Mouse (Mus musculus): ENCODE measurements at regions not wholly inside any gene's neighbourhood (a gene's known extent, or its start where the extent isn't known, plus 50 kb on each side); places are given as distances from the start of the nearest gene placed in this dataset.

DNA sequence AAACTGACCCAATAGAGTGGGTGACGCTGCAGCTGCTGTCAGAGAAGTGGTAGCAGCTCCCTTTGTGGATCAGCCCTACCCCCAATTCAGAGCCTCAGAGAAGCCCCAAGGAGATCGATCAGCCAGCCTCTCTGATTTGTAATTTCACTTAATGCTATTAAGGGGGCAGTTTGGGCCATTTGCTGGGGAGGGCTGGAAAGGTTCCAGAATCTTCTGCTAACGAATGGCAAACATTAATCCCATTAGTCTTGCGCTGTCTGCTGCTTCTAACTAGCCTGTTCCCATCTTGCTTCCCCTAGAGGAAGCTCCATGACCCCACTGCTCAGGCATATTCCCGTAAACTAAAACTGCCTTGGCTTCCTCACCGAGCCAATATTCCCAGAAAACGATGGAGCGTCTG lies 59.9 kb upstream of the Lrrn2 start:
- no peak for DNase-seq (ENCODE audit: extremely low spot score in 1 of 2, low spot score in 1 of 2)

DNA sequence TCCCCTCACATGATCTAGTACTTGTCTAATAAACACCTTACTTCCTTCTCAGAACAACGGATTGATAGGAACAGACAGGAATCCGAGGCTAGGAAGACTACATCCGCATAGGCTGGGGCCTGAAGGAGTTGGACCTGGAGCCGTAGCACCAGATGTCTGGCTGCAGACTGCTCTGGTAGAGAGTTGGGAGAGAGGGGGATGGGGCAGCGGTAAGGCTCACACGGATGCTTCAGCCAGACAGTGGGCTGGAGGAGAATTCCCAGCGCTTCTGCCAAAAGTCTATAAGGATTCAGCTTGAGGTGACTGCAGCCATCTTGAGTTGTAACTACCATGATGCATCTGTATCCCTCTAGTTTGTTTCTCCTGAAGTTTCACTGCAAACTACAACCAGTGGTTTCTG lies 61.8 kb upstream of the Lrrn2 start:
- DNase-seq (ENCODE audit: extremely low spot score in 1 of 2, low spot score in 1 of 2): peak in 1 of 2 experiments; percentile 42

DNA sequence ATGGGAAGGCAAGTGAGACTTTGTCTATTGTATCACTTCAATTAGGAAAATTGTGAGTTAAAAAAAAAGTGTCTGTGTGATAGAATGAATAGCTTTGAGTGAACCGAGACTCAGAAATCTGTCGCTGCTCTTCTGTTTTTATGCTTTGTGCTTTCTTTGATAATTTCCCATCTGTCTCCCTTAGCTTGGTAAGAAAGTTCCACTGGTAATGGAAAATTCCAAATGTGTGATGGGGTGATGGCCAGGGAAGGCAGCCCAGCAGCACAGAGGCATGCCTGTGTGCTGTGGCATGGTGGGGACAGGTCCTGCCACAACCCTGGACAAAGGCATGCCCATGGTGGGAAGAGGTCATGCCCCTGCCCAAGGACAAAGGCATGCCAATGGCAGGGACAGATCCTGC lies 62.7 kb upstream of the Lrrn2 start:
- DNase-seq (ENCODE audit: extremely low spot score in 1 of 2, low spot score in 1 of 2): peak in 1 of 2 experiments; percentile 32

DNA sequence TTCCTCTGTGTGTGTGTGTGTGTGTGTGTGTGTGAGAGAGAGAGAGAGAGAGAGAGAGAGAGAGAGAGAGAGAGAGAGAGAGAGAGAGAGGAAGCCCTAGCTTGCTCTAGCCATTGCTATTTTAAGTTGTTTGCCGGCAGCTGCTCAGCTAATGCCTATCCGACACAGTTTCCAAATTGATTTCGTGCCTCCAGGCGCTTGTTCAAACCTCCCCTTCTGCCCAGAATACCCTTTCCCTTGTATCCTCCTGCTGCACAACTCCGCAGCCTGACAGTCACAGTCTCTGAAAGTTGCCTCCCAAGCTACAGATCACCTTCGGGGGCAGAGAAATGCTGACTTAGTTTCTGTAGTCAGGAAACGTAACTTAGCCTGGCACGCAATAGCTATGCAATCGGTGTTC lies 63.9 kb upstream of the Nfasc start:
- no peak for DNase-seq (ENCODE audit: extremely low spot score in 1 of 2, low spot score in 1 of 2)

DNA sequence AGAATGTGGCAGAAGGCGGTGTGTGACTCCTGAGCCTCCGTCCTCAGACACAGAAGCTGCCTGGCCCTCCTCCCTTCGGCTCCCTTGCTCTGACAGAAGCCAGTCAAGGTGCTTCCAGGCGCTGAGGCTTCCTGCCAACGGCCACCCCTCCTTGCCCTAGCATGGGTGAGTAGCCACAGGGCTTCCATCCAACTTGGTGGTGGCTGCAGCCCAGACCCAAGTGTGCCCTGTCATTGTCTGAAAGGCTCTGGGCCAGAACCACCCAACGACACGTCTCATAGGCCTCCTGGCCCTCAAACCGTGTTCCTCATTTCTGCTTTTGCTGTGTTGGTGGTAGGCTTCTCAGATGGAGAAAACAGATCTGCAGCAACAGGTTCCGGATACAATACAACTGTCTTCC lies 62.2 kb upstream of the Nfasc start:
- DNase-seq (ENCODE audit: extremely low spot score in 1 of 2, low spot score in 1 of 2): no peak

DNA sequence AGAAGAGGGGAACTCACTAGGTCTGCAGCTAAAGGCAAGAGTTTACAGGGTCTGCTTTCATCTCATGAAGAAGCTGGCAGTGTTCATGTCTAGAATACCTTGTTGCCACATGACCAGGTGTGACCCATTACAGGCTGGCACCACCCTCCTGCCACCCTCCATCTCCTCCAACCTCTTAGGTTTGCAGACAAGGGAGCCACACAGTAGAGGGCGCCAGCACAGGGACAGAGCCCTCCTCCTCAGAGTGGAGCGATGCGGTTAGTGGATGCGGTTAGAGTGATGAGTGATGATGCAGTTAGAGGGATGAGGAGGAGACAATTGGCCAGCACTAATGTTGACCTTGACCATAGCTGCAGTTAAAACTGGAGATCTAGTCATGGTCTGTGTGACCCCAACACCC lies 60.8 kb upstream of the Nfasc start:
- peak in 1 of 2 experiments; percentile 58 for DNase-seq (ENCODE audit: extremely low spot score in 1 of 2, low spot score in 1 of 2)

DNA sequence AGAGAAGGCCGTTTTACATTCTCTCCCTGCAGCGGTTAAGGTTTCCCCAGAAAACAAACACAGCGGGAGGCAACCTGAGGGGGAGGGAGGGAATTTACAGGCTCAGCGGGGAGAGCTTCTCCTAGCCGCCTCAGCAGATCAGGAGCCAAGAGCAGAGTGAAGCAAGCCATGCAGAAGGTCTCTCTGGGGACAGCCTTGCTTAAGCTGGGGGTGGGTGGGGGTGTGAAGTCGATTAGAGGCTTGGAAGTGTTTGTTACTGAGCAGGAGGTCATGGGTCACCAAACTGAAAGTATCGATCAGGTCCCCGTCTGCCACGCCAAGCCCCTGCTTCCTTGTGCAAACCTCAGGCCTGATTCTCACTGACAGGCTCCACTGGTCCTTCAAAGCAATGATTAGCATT lies 58.7 kb upstream of the Nfasc start:
- DNase-seq (ENCODE audit: extremely low spot score in 1 of 2, low spot score in 1 of 2): no peak

DNA sequence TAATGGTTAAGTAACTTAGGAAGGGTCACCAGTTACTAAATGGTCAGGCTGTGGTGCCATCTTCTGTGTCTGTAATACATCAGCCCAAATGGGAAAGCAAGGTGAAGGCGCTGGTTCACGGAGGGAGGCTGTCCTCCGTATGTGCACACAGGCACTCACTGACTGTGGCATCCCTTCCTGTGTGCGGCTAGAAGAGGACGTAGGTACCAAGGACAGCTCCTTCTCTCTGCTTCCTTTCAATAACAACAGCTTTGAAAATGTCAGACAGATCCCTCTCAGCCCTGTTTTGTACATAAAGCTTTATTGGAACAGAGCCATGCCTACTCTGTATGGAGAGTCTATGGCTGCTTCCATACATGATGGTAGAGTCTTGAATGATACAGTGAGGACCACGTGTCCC lies 57.7 kb upstream of the Nfasc start:
- DNase-seq (ENCODE audit: extremely low spot score in 1 of 2, low spot score in 1 of 2): no peak

DNA sequence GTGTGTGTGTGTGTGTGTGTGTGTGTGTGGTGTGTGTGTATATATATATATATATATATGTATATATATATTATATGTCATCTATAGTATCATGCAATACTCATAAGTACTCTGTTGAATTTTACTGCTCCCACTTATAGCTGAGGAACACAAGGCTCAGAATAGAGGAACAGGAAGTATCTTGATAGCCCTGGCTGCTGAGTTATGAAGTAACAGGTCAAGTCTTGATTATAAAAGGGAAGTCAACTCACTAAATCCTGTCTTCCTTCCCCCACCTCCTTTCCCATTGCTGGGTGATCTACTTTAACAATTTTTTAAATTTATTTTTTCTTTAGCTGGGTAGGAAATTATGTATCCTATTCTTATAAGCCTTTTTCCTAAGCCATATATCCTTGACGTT lies 52.9 kb upstream of the Nfasc start:
- DNase-seq (ENCODE audit: extremely low spot score in 1 of 2, low spot score in 1 of 2): no peak

All from frontal cortex, adult 2 months (tissue).